Mouse (Mus musculus): ENCODE data around the gene Sost. TPM values are rescaled to one million over a fixed set of nuclear protein-coding genes. Genes with fewer than 3 reads are reported as not detected.
"Not testable (repeated sequence)": the region's sequence is repeated elsewhere in the genome, so short reads cannot be mapped to it uniquely, and the experiment has no call there.

Sost gene
- polyA plus RNA-seq (2012; rRNA removed) = 0.13 and 0.18 TPM in 2 replicates

DNA sequence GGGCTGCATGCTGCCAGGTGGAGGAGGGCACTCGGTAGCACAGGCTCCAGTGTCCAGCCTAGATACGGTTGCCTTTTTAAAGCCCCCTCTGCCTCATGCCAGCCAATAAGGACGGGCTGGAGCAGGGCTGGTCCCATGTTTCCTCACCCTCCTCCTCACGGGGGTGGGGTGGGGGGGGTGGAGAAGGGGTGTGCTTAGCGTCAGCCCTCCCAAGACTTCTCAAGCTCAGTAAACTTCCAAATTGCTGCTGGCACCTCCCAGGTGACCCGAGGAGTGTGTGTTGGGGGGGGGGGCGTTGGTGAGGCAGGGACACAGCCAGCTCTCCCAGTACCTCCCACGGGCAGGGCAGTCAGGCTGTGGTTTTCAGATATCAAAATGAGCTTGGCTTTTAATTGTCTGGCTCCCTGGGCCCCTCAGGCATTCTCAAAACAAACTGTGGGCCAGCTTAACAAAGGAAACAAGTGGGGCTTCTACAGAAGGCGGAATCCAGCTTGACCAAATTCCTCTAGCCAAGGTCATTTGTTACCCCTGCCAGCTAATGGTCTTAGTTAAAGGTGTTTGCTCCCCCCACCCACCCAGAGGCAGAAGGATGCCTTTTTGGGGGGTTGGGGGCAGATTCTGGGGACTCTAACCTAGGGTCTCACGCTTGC lies at the start of gene Sost:
Sost (minus strand) TSS at position 51 of the 650 bp plus-strand sequence.
- no peak for DNase-seq (ENCODE audit: extremely low spot score in 1 of 2, low spot score in 1 of 2)

DNA sequence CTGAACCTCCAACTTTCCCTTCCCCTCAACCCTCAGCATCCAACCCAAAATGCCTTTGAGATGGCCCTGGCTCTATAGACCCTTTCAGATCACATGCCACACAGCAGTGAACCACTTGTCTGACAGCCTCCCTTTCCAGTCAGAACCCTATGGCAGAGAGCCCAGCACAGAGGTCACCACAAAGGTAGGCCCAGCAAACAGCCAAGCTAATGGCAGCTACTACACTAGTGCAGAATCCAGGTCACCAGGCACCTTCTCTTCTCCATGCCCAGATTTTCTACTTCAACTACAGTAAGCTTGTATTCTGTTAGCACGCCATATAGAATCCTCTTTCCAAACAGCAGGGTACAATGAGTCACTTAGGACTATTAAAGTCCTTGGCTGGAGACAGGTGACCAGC lies 49.3 kb upstream of the Sost start:
- DNase-seq (ENCODE audit: extremely low spot score in 1 of 2, low spot score in 1 of 2) = no peak

DNA sequence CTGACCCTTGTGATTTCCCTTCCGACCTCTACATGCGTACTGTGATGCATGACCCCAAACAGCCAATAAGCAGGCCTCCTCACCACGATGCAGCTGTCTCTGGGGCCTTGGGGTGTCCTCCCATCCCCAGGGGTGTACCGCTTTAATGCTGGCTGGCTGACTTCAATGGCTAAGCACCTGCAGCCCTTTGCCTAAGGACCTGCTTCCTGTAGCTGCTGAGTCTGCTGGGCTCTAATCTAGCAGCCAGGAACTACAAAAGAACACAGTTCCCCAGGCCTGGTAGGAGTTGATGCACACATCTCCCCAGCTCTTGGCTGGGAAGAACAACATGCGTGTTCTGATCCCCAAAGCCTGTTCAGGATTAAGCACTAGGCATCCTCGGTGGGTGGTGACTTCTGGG lies 48.7 kb upstream of the Sost start:
- no peak for DNase-seq (ENCODE audit: extremely low spot score in 1 of 2, low spot score in 1 of 2)

DNA sequence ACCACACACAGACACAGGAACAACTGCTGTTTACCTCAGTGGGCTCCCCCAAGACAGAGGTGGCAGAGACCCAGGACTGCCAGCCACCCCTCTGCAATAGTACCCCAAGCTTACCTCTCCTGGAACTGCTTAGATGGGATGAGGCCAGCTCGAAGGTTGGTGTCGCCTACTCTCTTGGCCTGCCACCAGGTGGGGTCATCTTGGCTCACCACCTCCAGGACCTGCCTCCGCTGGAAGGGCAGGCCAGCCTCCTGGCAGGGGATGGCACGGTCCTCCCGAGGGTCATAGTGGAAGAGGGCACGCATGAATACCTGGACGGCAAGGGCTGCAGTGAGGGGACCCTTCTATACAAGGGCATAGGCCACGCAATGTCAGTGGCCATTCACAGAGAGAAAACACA lies 46.4 kb upstream of the Sost start:
- no peak for DNase-seq (ENCODE audit: extremely low spot score in 1 of 2, low spot score in 1 of 2)

DNA sequence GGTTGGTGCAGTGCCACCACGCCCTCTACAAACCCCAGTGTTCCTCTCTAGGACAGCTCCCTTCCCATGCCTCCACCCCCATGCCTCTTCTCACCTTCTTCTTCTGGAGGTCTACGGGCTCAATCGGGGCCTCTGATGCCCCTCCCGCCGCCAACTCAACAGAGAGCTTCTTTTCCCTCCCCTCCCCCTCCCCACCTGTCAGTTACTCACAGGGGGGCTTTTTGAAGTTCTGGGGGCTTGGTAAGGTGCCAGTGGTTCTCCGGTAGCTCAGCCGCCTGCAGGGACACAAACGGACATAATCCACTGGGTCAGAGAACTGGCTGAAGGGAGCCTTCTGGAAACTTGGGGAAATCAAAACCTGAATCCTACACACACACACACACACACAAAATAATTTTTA lies 44.7 kb upstream of the Sost start:
- no peak for DNase-seq (ENCODE audit: extremely low spot score in 1 of 2, low spot score in 1 of 2)

DNA sequence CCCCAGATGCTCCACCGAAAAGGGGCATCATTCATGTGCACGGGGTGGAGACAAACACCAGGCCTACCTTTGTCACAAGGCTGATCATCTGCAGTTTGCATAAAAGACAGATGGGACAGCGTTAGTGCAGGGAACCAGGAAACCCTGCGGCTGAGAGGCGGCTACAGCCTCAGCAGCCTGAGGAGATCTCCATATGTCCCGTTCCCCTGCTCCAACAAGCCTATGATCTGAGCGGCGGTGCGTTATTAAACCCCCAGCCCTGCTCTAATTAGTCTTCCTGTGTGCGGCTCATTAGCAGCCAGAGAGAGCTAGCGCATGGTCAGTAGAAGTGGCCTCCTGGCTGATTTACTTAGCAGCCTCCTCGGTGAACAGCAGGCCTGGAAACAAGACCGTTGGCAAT lies 43.3 kb upstream of the Sost start:
- no peak for DNase-seq (ENCODE audit: extremely low spot score in 1 of 2, low spot score in 1 of 2)

DNA sequence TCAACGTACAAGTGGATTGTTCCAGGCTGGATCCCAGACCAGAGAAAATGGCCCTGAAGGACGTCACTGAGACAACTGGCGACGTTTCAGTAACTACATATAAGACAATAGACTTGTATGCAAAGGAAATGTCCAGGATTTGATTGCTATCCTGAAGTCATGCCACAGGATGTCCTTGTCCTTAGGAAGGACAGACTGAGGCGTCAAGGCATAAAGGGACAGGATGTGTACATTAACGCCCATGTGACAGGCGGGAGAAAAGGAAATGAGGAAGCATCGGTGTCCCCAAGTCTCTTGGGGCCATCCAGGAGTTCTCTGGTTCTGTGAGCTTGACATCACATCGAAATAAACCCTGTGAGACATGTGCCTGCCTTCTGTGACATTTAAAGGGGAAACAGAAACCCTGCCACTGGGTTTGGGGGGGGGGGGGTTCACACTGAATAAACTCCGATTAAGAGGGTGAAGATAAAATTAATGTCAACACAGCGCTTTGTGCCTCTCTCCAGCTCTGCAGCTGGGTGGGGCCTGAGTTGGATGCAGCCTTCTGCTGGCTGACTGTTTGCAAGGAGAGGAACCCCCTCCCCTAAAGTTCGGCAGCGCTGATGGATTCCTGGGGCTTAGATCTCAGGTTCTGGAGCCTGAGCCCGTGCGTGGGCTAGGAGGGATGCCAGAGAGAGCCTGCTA lies 42.3 kb upstream of the Sost start:
- no peak for DNase-seq (ENCODE audit: extremely low spot score in 1 of 2, low spot score in 1 of 2)

DNA sequence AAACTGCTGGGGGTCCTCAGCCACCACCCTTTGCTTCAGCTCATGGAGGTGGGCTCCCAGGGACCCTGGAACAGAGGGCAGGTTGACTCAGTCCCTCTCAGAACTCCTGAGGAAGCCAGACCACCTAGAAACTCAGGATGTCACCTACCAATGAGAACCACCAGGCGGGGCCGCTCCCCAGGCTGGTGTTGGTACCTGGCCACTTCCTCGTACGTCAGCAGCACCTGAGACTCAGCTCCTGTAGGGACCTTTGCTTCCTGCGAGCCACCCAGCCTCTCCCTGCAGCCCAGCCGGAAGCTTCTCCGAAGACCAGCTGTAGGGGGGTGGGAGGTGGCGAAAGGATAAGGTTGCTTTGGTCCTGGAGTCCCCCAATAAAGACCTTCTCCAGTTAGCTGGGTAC lies 41.6 kb upstream of the Sost start:
- DNase-seq (ENCODE audit: extremely low spot score in 1 of 2, low spot score in 1 of 2) = no peak

DNA sequence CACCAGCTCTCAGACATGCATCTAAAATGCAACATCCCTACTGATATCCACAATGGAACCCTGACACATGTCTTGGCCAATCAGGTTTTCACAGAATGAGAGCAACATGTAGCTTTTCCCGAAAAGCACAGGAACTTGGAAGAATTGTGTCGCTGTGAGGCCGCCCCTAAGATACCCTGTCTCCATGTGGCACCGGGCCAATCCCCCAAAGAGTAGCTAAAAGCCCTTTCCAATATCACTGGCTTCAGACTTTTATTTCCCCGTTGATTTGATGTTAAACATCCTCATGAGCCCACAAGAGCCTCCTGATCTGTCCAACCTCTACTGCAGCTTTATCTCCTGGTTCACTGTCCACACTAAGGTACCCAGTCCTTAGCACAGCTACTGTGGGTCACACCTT lies 39.9 kb upstream of the Sost start:
- no peak for DNase-seq (ENCODE audit: extremely low spot score in 1 of 2, low spot score in 1 of 2)

DNA sequence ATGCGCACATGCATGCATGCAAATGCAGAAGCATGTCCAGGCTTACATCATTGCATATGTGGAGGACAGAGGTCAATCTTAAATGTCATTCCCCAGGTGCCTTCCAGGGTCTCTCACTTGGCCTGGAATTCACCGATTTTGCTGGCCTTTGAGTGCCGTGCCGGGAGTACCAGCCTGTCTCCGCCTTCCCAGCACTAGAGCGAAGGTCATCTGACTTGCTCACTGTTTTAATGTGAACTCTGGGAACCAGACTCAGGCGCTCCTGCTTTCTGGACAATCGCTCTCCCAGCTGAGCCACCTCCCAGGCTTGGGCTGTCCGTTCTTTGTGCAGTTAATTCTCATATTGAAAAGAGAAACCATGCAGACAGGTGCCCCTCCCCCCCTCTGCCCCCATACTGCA lies 39.5 kb upstream of the Sost start:
- DNase-seq (ENCODE audit: extremely low spot score in 1 of 2, low spot score in 1 of 2) = no peak

DNA sequence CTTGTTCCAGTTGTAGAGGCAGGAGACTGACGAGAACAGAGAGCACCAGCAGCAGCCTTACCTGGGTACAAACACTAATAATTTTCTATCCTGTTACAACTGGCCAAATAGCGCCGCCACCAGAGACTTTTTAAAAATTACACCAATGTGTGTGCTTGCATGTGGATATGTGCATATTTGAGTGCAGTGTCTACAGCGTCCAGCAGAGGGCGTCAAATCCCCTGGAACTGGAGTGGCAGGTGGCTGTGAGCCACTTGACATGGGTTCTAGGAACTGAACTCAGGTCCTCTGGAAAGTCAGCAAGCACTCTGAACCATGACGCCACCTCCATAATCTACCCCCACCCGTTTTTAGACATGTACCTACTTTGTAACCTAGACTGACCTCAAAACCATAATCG lies 37.4 kb upstream of the Sost start:
- no peak for DNase-seq (ENCODE audit: extremely low spot score in 1 of 2, low spot score in 1 of 2)

DNA sequence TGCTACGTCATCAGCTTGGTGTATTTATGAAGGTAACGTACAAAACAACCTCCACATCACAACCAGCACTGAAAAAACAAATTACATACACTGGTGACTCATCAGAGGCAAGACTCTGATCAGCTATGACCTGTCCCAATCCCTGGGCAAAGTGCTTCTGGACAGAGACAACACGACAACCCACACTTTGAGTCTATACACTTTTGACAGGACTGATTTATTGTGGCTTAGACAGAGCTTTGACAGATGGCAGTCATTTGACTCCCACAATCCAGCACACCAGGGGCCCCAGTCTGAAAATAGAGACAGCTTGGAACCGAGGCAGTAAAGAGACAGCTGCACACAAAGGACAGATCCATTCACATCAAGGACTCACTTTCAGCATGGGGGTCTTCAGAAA lies 32.7 kb upstream of the Sost start:
- DNase-seq (ENCODE audit: extremely low spot score in 1 of 2, low spot score in 1 of 2) = no peak

DNA sequence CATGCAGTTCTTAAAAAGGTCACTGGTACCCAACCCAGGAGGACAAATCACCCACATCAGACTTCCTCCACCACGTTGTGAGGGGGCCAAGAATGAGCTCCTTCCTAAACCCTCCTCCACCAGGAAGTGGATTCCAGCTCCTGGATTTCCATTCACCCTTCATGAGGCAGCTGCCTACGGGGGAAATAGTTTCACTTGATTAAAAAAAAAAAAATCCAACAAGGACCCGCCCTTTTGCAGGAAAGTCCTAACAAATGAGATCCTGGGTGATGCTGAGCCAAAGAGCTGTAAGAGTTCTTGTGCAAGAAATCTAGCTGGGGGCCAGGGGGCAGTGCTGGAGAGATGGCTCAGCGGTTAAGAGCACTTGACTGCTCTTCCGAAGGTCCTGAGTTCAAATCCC lies 31.4 kb upstream of the Sost start:
- no peak for DNase-seq (ENCODE audit: extremely low spot score in 1 of 2, low spot score in 1 of 2)

DNA sequence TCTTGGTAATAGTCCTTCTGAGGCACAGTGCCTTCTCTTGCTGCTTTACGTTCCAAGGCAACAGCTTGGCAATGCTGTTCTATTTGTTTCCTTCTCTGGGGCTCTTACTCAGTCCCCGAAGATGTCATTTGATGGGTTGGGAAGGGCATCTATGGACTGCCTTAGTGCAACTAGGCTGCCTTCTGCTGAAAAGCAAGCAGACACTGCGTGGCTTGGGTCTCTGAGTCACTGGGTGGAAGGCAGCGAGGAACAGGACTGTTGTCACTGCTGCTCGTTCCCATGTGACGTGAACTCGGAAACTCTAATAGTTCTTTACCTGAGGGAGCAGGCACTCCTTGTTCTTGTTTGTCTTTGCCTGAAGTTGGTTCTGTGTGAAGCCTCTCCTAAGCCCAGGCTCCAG lies 29.1 kb upstream of the Sost start:
- no peak for DNase-seq (ENCODE audit: extremely low spot score in 1 of 2, low spot score in 1 of 2)

DNA sequence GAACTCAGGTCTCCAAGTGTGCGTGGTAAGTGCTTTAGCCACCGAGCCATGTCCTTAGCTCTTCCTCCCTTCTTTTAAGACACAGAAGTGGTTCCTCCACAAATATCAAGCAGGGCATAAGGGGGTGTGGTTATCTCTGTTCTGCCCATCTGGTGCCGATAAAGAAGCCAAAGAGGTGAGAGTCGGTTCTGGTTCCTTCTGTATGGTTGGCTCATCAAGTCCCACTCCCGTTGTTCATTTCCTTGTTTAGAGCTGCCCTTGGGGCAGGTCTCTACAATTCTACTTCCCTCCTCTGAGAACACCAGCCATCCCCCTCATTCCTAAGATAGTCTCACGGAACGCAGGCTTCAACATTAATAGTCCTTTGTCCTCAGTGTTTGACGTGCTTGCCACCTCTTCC lies 27.3 kb upstream of the Sost start:
- DNase-seq (ENCODE audit: extremely low spot score in 1 of 2, low spot score in 1 of 2) = no peak

DNA sequence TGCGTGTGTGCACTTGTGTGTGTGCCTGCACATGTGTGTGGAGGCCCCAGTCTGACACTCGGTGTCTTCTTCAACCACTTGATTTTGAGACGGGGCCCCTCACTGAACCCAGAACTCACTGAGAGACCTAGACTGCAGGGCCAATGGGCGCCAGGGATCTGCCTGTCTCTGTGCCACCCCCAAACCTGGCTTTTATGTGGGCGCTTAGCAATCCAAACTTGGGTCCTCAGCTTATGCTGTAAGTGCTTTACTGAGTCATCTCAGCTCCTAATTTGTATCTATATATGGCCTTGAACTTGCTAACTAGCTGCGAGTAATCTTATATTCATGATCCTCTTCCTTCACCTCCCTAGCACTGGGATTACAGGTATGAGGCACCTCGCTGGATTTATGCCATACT lies 25.6 kb upstream of the Sost start:
- DNase-seq (ENCODE audit: extremely low spot score in 1 of 2, low spot score in 1 of 2) = peak; percentile 76

DNA sequence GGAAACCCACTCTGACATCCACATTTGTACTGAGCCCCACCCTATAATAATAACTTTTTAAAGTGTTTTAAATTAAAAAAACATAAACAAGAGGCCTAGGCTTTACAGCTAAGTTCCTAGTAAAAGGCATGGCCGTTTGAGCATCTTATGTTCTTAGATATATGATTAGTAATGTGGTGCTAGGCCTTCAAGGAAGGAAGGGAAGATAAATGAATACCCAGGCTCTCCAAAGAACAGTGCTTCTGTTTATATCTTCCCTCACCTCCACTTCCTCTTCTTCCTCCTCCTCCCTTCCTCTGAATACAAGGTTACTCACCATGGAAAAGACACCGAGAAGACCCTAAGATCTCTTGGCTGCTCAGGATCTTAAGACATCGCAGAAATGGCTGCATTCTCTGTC lies 25.0 kb upstream of the Sost start:
- no peak for DNase-seq (ENCODE audit: extremely low spot score in 1 of 2, low spot score in 1 of 2)

DNA sequence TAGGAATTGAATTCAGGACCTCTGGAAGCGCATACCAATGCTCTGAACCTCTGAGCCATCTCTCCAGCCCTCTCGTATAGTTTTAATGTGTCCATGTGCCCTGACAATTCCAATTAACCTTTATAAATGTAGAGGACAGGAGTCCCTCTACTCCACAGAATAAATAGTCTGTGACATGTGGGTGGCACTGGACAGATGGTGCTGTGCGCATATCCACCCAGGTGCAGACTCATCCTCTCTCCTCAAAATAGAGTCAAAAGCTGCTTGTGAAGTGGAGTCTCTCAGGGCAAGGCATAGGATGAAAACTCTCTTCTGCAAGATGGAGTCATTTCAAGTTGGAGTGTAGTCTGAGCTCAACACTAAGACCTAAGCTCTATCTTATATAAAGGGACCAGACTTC lies 23.4 kb upstream of the Sost start:
- DNase-seq (ENCODE audit: extremely low spot score in 1 of 2, low spot score in 1 of 2) = peak; percentile 58 to 76

DNA sequence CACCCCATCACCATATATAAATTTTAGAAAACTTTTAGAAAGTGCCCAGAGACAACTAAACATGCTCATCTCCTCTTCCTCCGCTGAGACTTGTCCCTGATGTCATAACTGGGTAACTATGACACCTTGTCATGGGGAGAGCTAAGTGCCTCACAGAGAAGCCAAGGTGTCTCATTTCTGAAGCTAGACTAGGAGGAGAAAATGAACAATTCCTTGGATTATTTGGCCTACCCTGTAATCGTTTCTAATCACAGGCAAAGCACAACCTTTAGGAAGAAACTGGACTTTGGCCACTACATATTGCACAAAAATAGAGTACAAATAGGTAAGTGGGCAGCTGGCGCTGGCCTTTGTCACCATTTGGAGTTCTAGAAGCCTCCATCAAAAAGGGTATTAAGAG lies 20.1 kb upstream of the Sost start, which contains the start of gene Dusp3:
Dusp3 (minus strand) TSS at position 101 of the 400 bp plus-strand sequence.
- no peak for DNase-seq (ENCODE audit: extremely low spot score in 1 of 2, low spot score in 1 of 2)

DNA sequence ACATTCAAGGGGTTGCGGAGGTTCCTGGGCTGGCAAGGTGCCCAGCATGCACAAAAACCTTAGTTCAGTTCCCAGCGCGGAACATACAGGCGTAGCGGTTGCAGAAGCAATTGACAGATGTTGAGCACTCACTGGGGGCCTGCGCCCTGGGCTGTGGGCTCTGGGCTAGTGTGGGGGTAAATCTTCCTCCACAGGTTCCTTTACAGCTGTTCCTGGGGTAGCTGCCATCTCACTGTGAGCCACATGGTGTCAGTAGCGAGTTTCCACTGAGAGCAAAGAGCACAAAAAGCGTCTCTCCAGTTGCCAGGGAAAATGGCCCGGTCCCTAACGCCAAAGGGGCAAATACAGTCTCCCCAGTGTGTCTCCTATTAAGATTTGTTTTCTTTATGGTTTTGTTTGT lies 19.2 kb upstream of the Sost start:
- DNase-seq (ENCODE audit: extremely low spot score in 1 of 2, low spot score in 1 of 2) = peak; percentile 79 to 95

DNA sequence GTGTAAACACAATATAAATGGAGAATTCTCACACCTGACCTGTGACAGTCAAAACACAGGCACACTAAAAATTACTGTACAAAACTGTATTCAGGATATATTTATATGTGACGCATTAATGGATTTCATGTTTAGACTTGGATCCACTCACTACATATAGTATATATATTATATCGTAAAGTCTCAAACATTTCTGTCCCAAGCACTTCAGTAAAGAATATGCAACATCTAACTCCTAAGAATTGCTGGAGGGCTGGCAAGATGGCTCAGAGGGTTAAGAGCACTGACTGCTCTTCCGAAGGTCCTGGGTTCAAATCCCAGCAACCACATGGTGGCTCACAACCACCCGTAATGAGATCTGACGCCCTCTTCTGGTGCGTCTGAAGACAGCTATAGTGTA lies 18.6 kb upstream of the Sost start:
- DNase-seq (ENCODE audit: extremely low spot score in 1 of 2, low spot score in 1 of 2) = not testable (repeated sequence)
